Mouse (Mus musculus): ENCODE results near the gene Prr7. TPM values are rescaled to one million over a fixed set of nuclear protein-coding genes. Genes with fewer than 3 reads are reported as not detected.
A peak's percentile ranks its signal among the peaks of the same experiment; 100 is the strongest.

The Prr7 gene
- total and polyA plus RNA-seq, 3 experiments, result 0.60 to 1.2 (median 0.89) TPM

DNA sequence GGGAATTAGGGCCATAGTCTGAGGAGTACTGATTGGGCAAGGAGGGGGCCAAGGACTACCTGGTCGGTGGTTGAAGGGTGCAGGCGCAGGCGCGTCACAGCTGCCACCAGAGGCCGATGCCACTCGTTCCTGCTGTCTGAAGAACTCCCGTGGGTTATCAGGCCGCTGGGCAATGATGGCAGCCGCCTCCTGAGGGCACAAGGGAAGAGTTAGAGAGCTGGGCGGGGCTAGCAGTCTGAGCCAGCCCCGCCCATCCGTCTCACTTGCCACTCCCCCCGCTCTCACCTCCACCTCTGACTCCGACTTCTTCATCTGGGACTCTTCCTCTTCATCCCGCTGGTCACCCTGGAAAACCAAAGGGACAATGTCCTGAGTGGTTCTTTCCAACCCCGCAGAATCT, 13.4 kb downstream of the Prr7 start:
- Histone ChIP-seq H3K9me3 (replicated peaks; ENCODE audit: low read length) (peaks cover 8% of the 10 kb centered on the region), H3K36me3 (replicated peaks in 1 of 2; ENCODE audit: control insufficient read depth in 1 of 2, insufficient read depth in 1 of 2, low read length in 1 of 2) (no peaks in the 10 kb centered on the region), H3K4me3 (replicated peaks in 1 of 3; ENCODE audit: low read depth in 2 of 3, low read length in 2 of 3, poor library complexity in 1 of 3) (no peak overlapping the region), H3K4me1 (ENCODE audit: control insufficient read depth in 1 of 2, insufficient read depth in 2 of 2) (peaks cover 8 to 24% of the 10 kb centered on the region in 2 experiments; a peak in 3 of 4 replicates), H3K27ac (ENCODE audit: insufficient read depth, low read depth) (no peak overlapping the region), H3K9ac (ENCODE audit: insufficient read depth, low read depth) (no peak overlapping the region), H3K79me2 (replicated peaks; ENCODE audit: control insufficient read depth, extremely low read depth, insufficient read depth, poor library complexity, severe bottlenecking) (no peaks in the 10 kb centered on the region), H3K4me2 (ENCODE audit: insufficient read depth, low read depth, poor library complexity, severe bottlenecking) (no peak overlapping the region), H3K27me3 (replicated peaks) (peaks cover 80% of the 10 kb centered on the region)
- no peak for TF ChIP-seq NELFE (IDR thresholded peaks at IDR 0.05; ENCODE audit: low read depth, low read length)
- TF ChIP-seq USF2 (conservative IDR thresholded peaks at IDR 0.05; ENCODE audit: low read depth, low read length), result no peak
- TF ChIP-seq MEF2A (IDR thresholded peaks at IDR 0.05; ENCODE audit: borderline replicate concordance, low read depth, low read length), result no peak
- TF ChIP-seq CTCF (conservative IDR thresholded peaks at IDR 0.05 in 1 of 2, IDR thresholded peaks at IDR 0.05 in 1 of 2; ENCODE audit: low read depth in 2 of 2, low read length in 2 of 2), result no peak
- no peak for TF ChIP-seq NRF1 (IDR thresholded peaks at IDR 0.05; ENCODE audit: low read depth, low read length)
- TF ChIP-seq GABPA (IDR thresholded peaks at IDR 0.05; ENCODE audit: insufficient replicate concordance, low read depth, low read length), result no peak
- no peak for TF ChIP-seq IRF4 (IDR thresholded peaks at IDR 0.05; ENCODE audit: low read depth, low read length)
- TF ChIP-seq BHLHE40 (IDR thresholded peaks at IDR 0.05; ENCODE audit: low read depth, low read length), result no peak
- no peak for TF ChIP-seq UBTF (IDR thresholded peaks at IDR 0.05; ENCODE audit: low read depth, low read length)
- no peak for TF ChIP-seq KAT2A (IDR thresholded peaks at IDR 0.05; ENCODE audit: insufficient replicate concordance, low read length)
- TF ChIP-seq SIN3A (IDR thresholded peaks at IDR 0.05; ENCODE audit: low read length), result no peak
- TF ChIP-seq JUND (conservative IDR thresholded peaks at IDR 0.05; ENCODE audit: low read depth, low read length), result no peak
- TF ChIP-seq USF1 (IDR thresholded peaks at IDR 0.05; ENCODE audit: low read depth, low read length), result no peak
- TF ChIP-seq E2F4 (IDR thresholded peaks at IDR 0.05; ENCODE audit: insufficient replicate concordance, low read depth, low read length), result no peak
- in situ Hi-C loops (cut with MboI; ENCODE audit: low pct_ligation_motif_present, low pct_unique_long_range_greater_than_20kb, low sequenced_read_pairs) (loop anchor here (5.0 kb wide), 1 partner anchor 40 kb away; no protein-coding TSS in a partner anchor), dilution Hi-C loops (cut with MboI; ENCODE audit: extremely low pct_ligation_motif_present, extremely low pct_unique_long_range_greater_than_20kb, low sequenced_read_pairs) (no loop called here)
- no peak for DNase-seq (ENCODE audit: extremely low read depth)

GRCm38 (mm10) chr13:55478036-55478435, 14.0 kb downstream of the Prr7 start:
- Histone ChIP-seq H3K9ac (ENCODE audit: insufficient read depth, low read depth) (no peak overlapping the region), H3K79me2 (replicated peaks; ENCODE audit: control insufficient read depth, extremely low read depth, insufficient read depth, poor library complexity, severe bottlenecking) (no peaks in the 10 kb centered on the region), H3K27ac (ENCODE audit: insufficient read depth, low read depth) (no peak overlapping the region), H3K4me2 (ENCODE audit: insufficient read depth, low read depth, poor library complexity, severe bottlenecking) (no peak overlapping the region), H3K36me3 (replicated peaks in 1 of 2; ENCODE audit: control insufficient read depth in 1 of 2, insufficient read depth in 1 of 2, low read length in 1 of 2) (no peaks in the 10 kb centered on the region), H3K4me3 (replicated peaks in 1 of 3; ENCODE audit: low read depth in 2 of 3, low read length in 2 of 3, poor library complexity in 1 of 3) (no peak overlapping the region), H3K4me1 (ENCODE audit: control insufficient read depth in 1 of 2, insufficient read depth in 2 of 2) (peaks cover 8 to 23% of the 10 kb centered on the region in 2 experiments; a peak in 3 of 4 replicates), H3K9me3 (replicated peaks; ENCODE audit: low read length) (peaks cover 8% of the 10 kb centered on the region), H3K27me3 (replicated peaks) (peaks cover 84% of the 10 kb centered on the region)
- in situ Hi-C loops (cut with MboI; ENCODE audit: low pct_ligation_motif_present, low pct_unique_long_range_greater_than_20kb, low sequenced_read_pairs) (loop anchor here (5.0 kb wide), 1 partner anchor 39 kb away; no protein-coding TSS in a partner anchor), dilution Hi-C loops (cut with MboI; ENCODE audit: extremely low pct_ligation_motif_present, extremely low pct_unique_long_range_greater_than_20kb, low sequenced_read_pairs) (no loop called here)
- TF ChIP-seq ZKSCAN1 (IDR thresholded peaks at IDR 0.05; ENCODE audit: borderline replicate concordance, low read depth, low read length) (no peak), GABPA (IDR thresholded peaks at IDR 0.05; ENCODE audit: insufficient replicate concordance, low read depth, low read length) (no peak), TBP (conservative IDR thresholded peaks at IDR 0.05; ENCODE audit: low read depth, low read length) (no peak), POLR2A (IDR thresholded peaks at IDR 0.05; ENCODE audit: low read depth, low read length) (no peak), POLR2AphosphoS2 (IDR thresholded peaks at IDR 0.05; ENCODE audit: low read depth, low read length) (no peak), E2F4 (IDR thresholded peaks at IDR 0.05; ENCODE audit: insufficient replicate concordance, low read depth, low read length) (no peak), MYC (IDR thresholded peaks at IDR 0.05; ENCODE audit: low read depth, low read length) (peak; percentile 76; the same call in 1 of the 2 replicates), CTCF (conservative IDR thresholded peaks at IDR 0.05 in 1 of 2, IDR thresholded peaks at IDR 0.05 in 1 of 2; ENCODE audit: low read depth in 2 of 2, low read length in 2 of 2) (peak; percentile 54 to 78), ZNF384 (IDR thresholded peaks at IDR 0.05; ENCODE audit: low read depth, low read length) (no peak), SIN3A (IDR thresholded peaks at IDR 0.05; ENCODE audit: low read length) (no peak), CHD2 (IDR thresholded peaks at IDR 0.05; ENCODE audit: low read length) (no peak), CHD1 (IDR thresholded peaks at IDR 0.05; ENCODE audit: low read depth, low read length) (no peak), RAD21 (IDR thresholded peaks at IDR 0.05; ENCODE audit: low read depth, low read length) (peak; percentile 80), ETS1 (conservative IDR thresholded peaks at IDR 0.05; ENCODE audit: low read depth, low read length) (no peak), SMC3 (IDR thresholded peaks at IDR 0.05; ENCODE audit: low read depth, low read length) (peak; percentile 59), KAT2A (IDR thresholded peaks at IDR 0.05; ENCODE audit: insufficient replicate concordance, low read length) (no peak), MEF2A (IDR thresholded peaks at IDR 0.05; ENCODE audit: borderline replicate concordance, low read depth, low read length) (peak; percentile 34; the same call in 1 of the 2 replicates), PAX5 (IDR thresholded peaks at IDR 0.05; ENCODE audit: low read length) (no peak), NRF1 (IDR thresholded peaks at IDR 0.05; ENCODE audit: low read depth, low read length) (no peak), MAFK (IDR thresholded peaks at IDR 0.05; ENCODE audit: insufficient replicate concordance, low read length) (no peak), MAX (IDR thresholded peaks at IDR 0.05; ENCODE audit: low read length) (no peak)
- DNase-seq (ENCODE audit: extremely low read depth), result peak; percentile 56
